Comparison of ENCODE assay signal across 23 mouse cellular contexts in genomic region chr11:113764132-113764849, GRCm38 (mm10). TPM values are rescaled to one million over a fixed set of nuclear protein-coding genes. Genes with fewer than 3 reads are reported as not detected.
A peak's percentile ranks its signal among the peaks of the same experiment; 100 is the strongest.
DNase-seq lines count a peak whose midpoint lies in the region; ATAC-seq and TF ChIP-seq lines count a peak whose summit lies in the region.
"Had no signal": no experiment of that assay in that cellular context is flagged by ENCODE, and none has a peak within 500 bp of the region (broad histone marks: within the 10 kb centered on the region; RNA-seq: fewer than 3 reads in every experiment).

No protein-coding gene starts in this region.

- WGBS in forebrain, embryonic 10.5 days = 95% methylated on average over 6 of the region's 6 CpGs
- WGBS in forebrain, postnatal 0 days = 93% methylated on average over 6 of the region's 6 CpGs
- 81% methylated on average over 6 of the region's 6 CpGs for WGBS in embryonic facial prominence, embryonic 13.5 days
- WGBS in limb, embryonic 12.5 days = 85% methylated on average over 6 of the region's 6 CpGs
- 48% methylated on average over 6 of the region's 6 CpGs for WGBS in liver, embryonic 15.5 days (ENCODE audit: insufficient replicate concordance)
- WGBS in lung, adult 2 months = 83% methylated on average over 6 of the region's 6 CpGs

- peaks cover 38% of the 10 kb centered on the region for H3K4me1 ChIP-seq in forebrain, embryonic 10.5 days
- H3K4me1 ChIP-seq in forebrain, postnatal 0 days (ENCODE audit: insufficient read depth) = 0 out of 2 replicates have a peak, but pooled peaks cover 12% of the 10 kb centered on the region
- H3K4me1 ChIP-seq in embryonic facial prominence, embryonic 13.5 days = peaks cover 63% of the 10 kb centered on the region
- peaks cover 44% of the 10 kb centered on the region for H3K4me1 ChIP-seq in limb, embryonic 12.5 days (replicated peaks)
- peaks cover 44% of the 10 kb centered on the region for H3K4me1 ChIP-seq in liver, embryonic 15.5 days (replicated peaks)
- peaks cover 9% of the 10 kb centered on the region for H3K4me1 ChIP-seq in lung, adult 2 months (ENCODE audit: control insufficient read depth, insufficient read depth, low read length)

- TF ChIP-seq POLR2A in lung, adult 2 months (IDR thresholded peaks at IDR 0.05; ENCODE audit: borderline replicate concordance, extremely low read depth, low read depth, low read length) = no peak

- H3K9me3 ChIP-seq in forebrain, embryonic 10.5 days = no peaks in the 10 kb centered on the region
- H3K9me3 ChIP-seq in forebrain, postnatal 0 days (ENCODE audit: low read length) = no peaks in the 10 kb centered on the region
- H3K9me3 ChIP-seq in embryonic facial prominence, embryonic 13.5 days = no peaks in the 10 kb centered on the region
- H3K9me3 ChIP-seq in limb, embryonic 12.5 days = no peaks in the 10 kb centered on the region
- H3K9me3 ChIP-seq in liver, embryonic 15.5 days (replicated peaks) = no peaks in the 10 kb centered on the region
- H3K9me3 ChIP-seq: forebrain, embryonic 12.5 days; G1E; hindbrain, embryonic 15.5 days; lung, embryonic 15.5 days had no signal

- no peaks in the 10 kb centered on the region for H3K27me3 ChIP-seq in forebrain, embryonic 10.5 days (ENCODE audit: poor library complexity, severe bottlenecking)
- H3K27me3 ChIP-seq in forebrain, postnatal 0 days (ENCODE audit: insufficient read depth, low read length) = no peaks in the 10 kb centered on the region
- no peaks in the 10 kb centered on the region for H3K27me3 ChIP-seq in embryonic facial prominence, embryonic 13.5 days
- no peaks in the 10 kb centered on the region for H3K27me3 ChIP-seq in limb, embryonic 12.5 days
- peaks cover 9% of the 10 kb centered on the region for H3K27me3 ChIP-seq in liver, embryonic 15.5 days
- H3K27me3 ChIP-seq: forebrain, embryonic 12.5 days; hindbrain, embryonic 15.5 days; lung, embryonic 15.5 days had no signal

- no peaks in the 10 kb centered on the region for H3K36me3 ChIP-seq in forebrain, embryonic 10.5 days (replicated peaks)
- H3K36me3 ChIP-seq in forebrain, postnatal 0 days (ENCODE audit: insufficient read depth) = no peaks in the 10 kb centered on the region
- no peaks in the 10 kb centered on the region for H3K36me3 ChIP-seq in embryonic facial prominence, embryonic 13.5 days
- H3K36me3 ChIP-seq in limb, embryonic 12.5 days = no peaks in the 10 kb centered on the region
- no peaks in the 10 kb centered on the region for H3K36me3 ChIP-seq in liver, embryonic 15.5 days (replicated peaks)
- H3K36me3 ChIP-seq: forebrain, embryonic 12.5 days; G1E; hindbrain, embryonic 15.5 days; lung, embryonic 15.5 days had no signal

- no peak for DNase-seq in forebrain, embryonic 10.5 days (ENCODE audit: extremely low spot score, low spot score)
- DNase-seq in forebrain, postnatal 0 days = no peak
- DNase-seq in cerebellum, adult 11-12 months = no peak
- DNase-seq in neural tube, embryonic 10.5 days (ENCODE audit: extremely low spot score, low spot score) = no peak
- DNase-seq in lung, adult 2 months = no peak
- DNase-seq: adrenal gland, postnatal 36 days; cerebellum, adult 2 months; heart, adult 2 months; heart, postnatal 36 days; kidney, postnatal 36 days; layer of hippocampus, adult 9-11 months; lung, postnatal 4 days; thymus, postnatal 14 days had no signal

- peak overlapping the region; percentile 8 for H3K27ac ChIP-seq in forebrain, embryonic 10.5 days
- no peak overlapping the region for H3K27ac ChIP-seq in forebrain, postnatal 0 days (ENCODE audit: low read depth, low read length)
- peak overlapping the region; percentile 83 for H3K27ac ChIP-seq in embryonic facial prominence, embryonic 13.5 days
- H3K27ac ChIP-seq in limb, embryonic 12.5 days = peak overlapping the region; percentile 68
- H3K27ac ChIP-seq in liver, embryonic 15.5 days (replicated peaks) = no peak overlapping the region
- H3K27ac ChIP-seq: forebrain, embryonic 12.5 days; heart, adult 2 months; hindbrain, embryonic 15.5 days; lung, embryonic 15.5 days; stomach, postnatal 0 days had no signal

- TF ChIP-seq CTCF in forebrain, postnatal 0 days (IDR thresholded peaks at IDR 0.05; ENCODE audit: low read depth) = no peak
- no peak for TF ChIP-seq CTCF in lung, adult 2 months (IDR thresholded peaks at IDR 0.05; ENCODE audit: insufficient read depth, low read length)

- no peak for ATAC-seq in forebrain, postnatal 0 days
- no peak for ATAC-seq in embryonic facial prominence, embryonic 13.5 days (ENCODE audit: insufficient number of reproducible peaks, insufficient read depth, low FRiP score, low TSS enrichment, low read depth)
- ATAC-seq in limb, embryonic 12.5 days (ENCODE audit: insufficient number of reproducible peaks, insufficient read depth, low FRiP score, low TSS enrichment, low read depth) = no peak
- ATAC-seq in liver, embryonic 15.5 days (ENCODE audit: insufficient read depth) = peak; percentile 61

- no peak overlapping the region for H3K4me2 ChIP-seq in forebrain, postnatal 0 days (ENCODE audit: low read depth)
- peak overlapping the region; percentile 43 for H3K4me2 ChIP-seq in embryonic facial prominence, embryonic 13.5 days
- H3K4me2 ChIP-seq in limb, embryonic 12.5 days = no peak overlapping the region
- H3K4me2 ChIP-seq in liver, embryonic 15.5 days = no peak overlapping the region
- H3K4me2 ChIP-seq: forebrain, embryonic 12.5 days; hindbrain, embryonic 15.5 days; lung, embryonic 15.5 days had no signal

- H3K4me3 ChIP-seq in forebrain, embryonic 10.5 days = no peak overlapping the region
- no peak overlapping the region for H3K4me3 ChIP-seq in forebrain, postnatal 0 days (ENCODE audit: low read depth, low read length)
- no peak overlapping the region for H3K4me3 ChIP-seq in embryonic facial prominence, embryonic 13.5 days
- H3K4me3 ChIP-seq in limb, embryonic 12.5 days (replicated peaks) = no peak overlapping the region
- no peak overlapping the region for H3K4me3 ChIP-seq in liver, embryonic 15.5 days (replicated peaks)
- H3K4me3 ChIP-seq in lung, adult 2 months (replicated peaks; ENCODE audit: extremely low read depth, low read depth, low read length) = no peak overlapping the region
- H3K4me3 ChIP-seq: forebrain, embryonic 12.5 days; heart, adult 2 months; hindbrain, embryonic 15.5 days; lung, embryonic 15.5 days had no signal

- H3K9ac ChIP-seq in forebrain, postnatal 0 days = no peak overlapping the region
- H3K9ac ChIP-seq in embryonic facial prominence, embryonic 13.5 days = no peak overlapping the region
- no peak overlapping the region for H3K9ac ChIP-seq in limb, embryonic 12.5 days (replicated peaks)
- H3K9ac ChIP-seq in liver, embryonic 15.5 days = no peak overlapping the region
- H3K9ac ChIP-seq: forebrain, embryonic 12.5 days; hindbrain, embryonic 15.5 days; lung, embryonic 15.5 days had no signal

RNA-seq across cellular contexts. Expression of gene Cdc42ep4, which starts 12.6 kb away (rescaled TPM):
- polyA plus RNA-seq in forebrain, embryonic 10.5 days (2016; fragmentation: Nextera tagmentation; extraction: Ambion mirVana) = 107 TPM in 2 replicates
- total RNA-seq in forebrain, postnatal 0 days (2014; rRNA removed) = 86.6 and 102 TPM in 2 replicates
- polyA plus RNA-seq in forebrain, postnatal 0 days (2015; fragmentation: Nextera tagmentation; extraction: Ambion mirVana) = 75.4 and 81.0 TPM in 2 replicates
- polyA plus RNA-seq in embryonic facial prominence, embryonic 13.5 days (2015; fragmentation: Nextera tagmentation; extraction: Ambion mirVana) = 108 and 119 TPM in 2 replicates
- polyA plus RNA-seq in limb, embryonic 12.5 days (2016; fragmentation: Nextera tagmentation; extraction: Ambion mirVana) = 119 and 120 TPM in 2 replicates
- polyA plus RNA-seq in liver, embryonic 15.5 days (2015; fragmentation: Nextera tagmentation; extraction: Ambion mirVana) = 17.1 and 19.8 TPM in 2 replicates
- polyA plus RNA-seq in lung, adult 2 months (2012; rRNA removed) = 80.4 and 115 TPM in 2 replicates

RNA-seq across cellular contexts. Expression of gene Cpsf4l, which starts 54.5 kb away (rescaled TPM):
- 0.28 and 0.40 TPM in 2 replicates for polyA plus RNA-seq in forebrain, embryonic 10.5 days (2016; fragmentation: Nextera tagmentation; extraction: Ambion mirVana)
- total RNA-seq in forebrain, postnatal 0 days (2014; rRNA removed) = not detected in 2 replicates
- 0.10 and 0.30 TPM in 2 replicates for polyA plus RNA-seq in forebrain, postnatal 0 days (2015; fragmentation: Nextera tagmentation; extraction: Ambion mirVana)
- polyA plus RNA-seq in embryonic facial prominence, embryonic 13.5 days (2015; fragmentation: Nextera tagmentation; extraction: Ambion mirVana) = 1.5 and 1.7 TPM in 2 replicates
- 0.60 and 0.75 TPM in 2 replicates for polyA plus RNA-seq in limb, embryonic 12.5 days (2016; fragmentation: Nextera tagmentation; extraction: Ambion mirVana)
- polyA plus RNA-seq in liver, embryonic 15.5 days (2015; fragmentation: Nextera tagmentation; extraction: Ambion mirVana) = not detected in 2 replicates
- 0.09 TPM in 1 of 2 replicates, not detected in the other for polyA plus RNA-seq in lung, adult 2 months (2012; rRNA removed)
- total RNA-seq: G1E; gastrocnemius, adult 8-10 months; heart, adult 2 months; heart, postnatal 36 days; left cerebral cortex, postnatal 10 days had no signal
- polyA plus RNA-seq: G1E; heart, adult 2 months had no signal

Comparison
In these comparisons a context has a peak if more than half of its experiments do, and no peak if none do; other contexts are left out.
1. H3K27ac ChIP-seq: peak in forebrain, embryonic 10.5 days (single experiment), embryonic facial prominence, embryonic 13.5 days (single experiment) and limb, embryonic 12.5 days (single experiment); none in forebrain, postnatal 0 days (single experiment) and liver, embryonic 15.5 days (single experiment).